Mouse (Mus musculus): ENCODE results near the gene Rdh12. TPM values are rescaled to one million over a fixed set of nuclear protein-coding genes. Genes with fewer than 3 reads are reported as not detected.

Gene Rdh12
- total RNA-seq, 2 experiments from 2014 or later = 2.5 to 5.1 TPM

DNA sequence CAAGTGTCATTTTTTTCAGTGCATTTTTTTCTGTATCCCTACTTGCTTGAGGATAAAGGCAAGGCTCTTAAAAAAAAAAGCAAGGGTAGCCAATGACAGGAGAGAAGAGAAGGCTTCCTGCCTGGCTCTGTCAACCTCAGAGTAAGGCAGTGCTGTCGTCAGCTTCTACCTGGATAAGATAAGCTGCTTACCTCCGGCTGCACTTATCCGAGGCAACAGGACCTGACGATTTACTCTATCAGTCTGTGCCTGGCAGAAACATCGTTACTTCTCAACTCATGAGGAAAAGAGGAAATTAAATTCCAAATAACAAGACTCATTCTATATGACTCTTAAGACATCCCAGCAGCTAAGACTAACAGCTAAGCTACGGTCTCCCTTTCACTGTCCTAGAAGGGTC lies 34.2 kb downstream of the Rdh12 start:
- ATAC-seq (replicated peaks; ENCODE audit: poor library complexity, severe bottlenecking) = no peak

DNA sequence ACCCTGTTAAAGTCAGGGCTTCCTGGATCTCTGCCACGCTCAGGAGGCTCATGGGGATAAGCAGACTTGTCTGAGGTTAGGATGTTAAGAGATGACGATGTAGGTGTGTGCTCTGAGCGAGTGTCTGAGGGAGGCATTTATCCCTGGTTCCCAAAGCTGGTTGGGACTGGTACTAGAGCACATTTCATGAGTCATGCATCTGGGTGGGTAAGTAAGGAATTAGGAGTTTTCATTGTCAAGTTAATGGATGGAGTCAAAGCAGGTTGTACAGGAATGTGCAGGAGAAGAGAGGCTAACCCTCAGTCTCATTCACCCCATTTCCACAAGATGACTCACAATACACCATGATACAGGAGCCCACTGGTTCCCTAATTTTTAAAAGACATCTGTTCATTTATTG lies 39.4 kb downstream of the Rdh12 start:
- no peak for ATAC-seq (replicated peaks; ENCODE audit: poor library complexity, severe bottlenecking)

DNA sequence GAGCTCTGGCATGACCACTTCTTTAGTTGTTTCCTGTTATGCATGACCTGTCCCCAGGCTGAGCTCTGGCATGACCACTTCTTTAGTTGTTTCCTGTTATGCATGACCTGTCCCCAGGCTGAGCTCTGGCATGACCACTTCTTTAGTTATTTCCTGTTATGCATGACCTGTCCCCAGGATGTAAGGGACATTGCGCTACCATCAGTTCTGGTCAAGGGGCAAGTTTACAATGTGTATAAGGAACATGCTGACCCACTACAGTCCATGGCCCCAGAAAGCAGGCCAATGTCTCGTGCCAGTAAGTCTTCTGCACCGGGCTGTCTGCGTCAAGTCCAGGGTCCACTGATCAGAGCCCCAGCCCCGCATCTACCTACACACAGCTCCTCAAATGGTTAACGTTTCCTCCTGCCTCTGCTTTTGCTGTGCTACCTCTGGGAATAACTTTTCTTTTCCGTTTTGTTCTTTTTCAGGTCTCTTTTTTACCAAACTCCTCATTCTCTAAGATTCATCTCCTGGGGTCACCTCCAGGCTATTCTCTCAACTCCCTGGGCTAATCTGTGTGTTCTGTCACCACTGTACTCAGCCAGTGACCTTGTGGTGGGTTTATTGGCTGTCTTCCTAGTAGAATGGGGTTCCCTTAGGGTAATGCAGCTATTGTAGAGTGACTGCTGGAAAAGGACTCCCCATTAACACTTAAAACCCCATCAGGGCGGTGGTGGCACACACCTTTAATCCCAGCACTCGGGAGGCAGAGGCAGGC lies 44.8 kb downstream of the Rdh12 start:
- peak; percentile 36 for ATAC-seq (replicated peaks; ENCODE audit: poor library complexity, severe bottlenecking)

DNA sequence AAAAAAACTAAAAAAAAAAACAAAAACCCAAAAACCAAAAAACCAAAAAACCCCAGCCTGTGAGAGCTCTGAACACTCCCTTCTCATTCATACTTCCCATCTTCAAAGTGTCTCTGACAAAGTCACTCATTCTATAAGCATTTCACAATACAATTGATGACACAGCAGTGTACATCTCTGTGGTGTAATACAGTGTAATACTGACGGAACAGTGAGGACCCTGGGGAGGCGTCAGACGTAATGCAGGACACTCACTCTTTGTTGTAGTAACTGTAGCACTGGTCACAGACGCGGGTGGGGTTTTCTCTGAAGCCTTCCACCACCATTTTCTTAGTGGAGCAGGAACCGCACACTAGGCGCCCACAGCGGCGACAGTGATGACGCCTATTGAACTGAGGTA lies 46.3 kb downstream of the Rdh12 start:
- ATAC-seq (replicated peaks; ENCODE audit: poor library complexity, severe bottlenecking) = peak; percentile 91

DNA sequence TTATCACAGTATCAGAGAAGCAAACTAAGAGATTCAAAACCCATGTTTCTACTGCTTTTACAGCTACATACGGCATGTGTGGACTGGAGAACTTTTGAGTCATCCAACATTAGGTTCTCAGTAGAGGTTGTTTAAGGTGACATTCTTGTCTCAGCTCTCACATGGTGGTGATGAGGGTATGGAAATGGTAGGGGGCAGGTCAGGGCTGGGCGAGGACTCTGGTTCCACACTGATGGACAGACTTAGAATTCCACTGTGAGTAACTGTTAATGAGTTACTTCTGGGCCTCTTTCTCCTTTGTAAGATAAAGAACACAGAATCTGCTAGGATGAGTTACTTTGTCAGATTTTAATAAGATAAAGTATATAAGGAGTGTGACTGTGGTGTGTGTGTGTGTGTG lies 51.4 kb downstream of the Rdh12 start:
- no peak for ATAC-seq (replicated peaks; ENCODE audit: poor library complexity, severe bottlenecking)

DNA sequence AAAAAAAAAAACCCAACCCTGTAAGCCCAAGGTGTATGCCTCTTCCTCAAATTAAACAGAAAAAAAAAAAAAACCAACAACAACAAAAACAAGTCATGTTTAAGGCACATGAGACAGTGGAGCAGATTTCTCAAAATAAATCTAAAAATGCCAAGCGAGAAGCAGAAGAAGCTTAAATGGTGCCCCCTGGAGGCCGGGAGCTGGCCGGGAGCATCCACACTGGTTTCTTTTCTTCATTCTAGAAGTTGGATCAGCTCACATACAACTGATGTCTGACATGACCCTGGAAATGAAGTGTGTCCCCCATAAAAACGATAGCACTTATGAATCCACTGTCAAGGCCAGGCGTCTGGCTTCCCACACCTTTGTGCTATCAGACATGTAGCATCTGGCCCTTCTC lies 52.3 kb downstream of the Rdh12 start:
- peak; percentile 42; the same call in 1 of the 2 replicates for ATAC-seq (replicated peaks; ENCODE audit: poor library complexity, severe bottlenecking)

Other genes starting within 250 kb of the Rdh12 start
- gene Tmem229b, start 201.3 kb upstream of the Rdh12 start, total RNA-seq (2014; fragmentation: Nextera tagmentation) = 104 and 113 TPM in 2 replicates
- gene Tmem229b, start 201.3 kb upstream of the Rdh12 start, total RNA-seq (2017) = 83.8 and 100 TPM in 2 replicates
- 0.41 TPM in 1 of 2 replicates, not detected in the other for gene Plekhh1, start 179.8 kb upstream of the Rdh12 start, total RNA-seq (2014; fragmentation: Nextera tagmentation)
- 0.09 and 0.21 TPM in 2 replicates for gene Plekhh1, start 179.8 kb upstream of the Rdh12 start, total RNA-seq (2017)
- 13.6 and 14.3 TPM in 2 replicates for gene Pigh, start 119.3 kb upstream of the Rdh12 start, total RNA-seq (2014; fragmentation: Nextera tagmentation)
- 14.7 and 14.8 TPM in 2 replicates for gene Pigh, start 119.3 kb upstream of the Rdh12 start, total RNA-seq (2017)
- not detected in 2 replicates for gene Arg2, start 78.1 kb upstream of the Rdh12 start, total RNA-seq (2014; fragmentation: Nextera tagmentation)
- 0.26 TPM in 1 of 2 replicates, not detected in the other for gene Arg2, start 78.1 kb upstream of the Rdh12 start, total RNA-seq (2017)
- gene Vti1b, start 36.2 kb upstream of the Rdh12 start, total RNA-seq (2014; fragmentation: Nextera tagmentation) = 48.7 and 57.1 TPM in 2 replicates
- 142 and 217 TPM in 2 replicates for gene Vti1b, start 36.2 kb upstream of the Rdh12 start, total RNA-seq (2017)
- 3.5 and 5.2 TPM in 2 replicates for gene Rdh11, start 16.6 kb upstream of the Rdh12 start, total RNA-seq (2014; fragmentation: Nextera tagmentation)
- gene Rdh11, start 16.6 kb upstream of the Rdh12 start, total RNA-seq (2017) = 20.9 and 21.2 TPM in 2 replicates
- 21.4 and 52.9 TPM in 2 replicates for gene Zfyve26, start 87.4 kb downstream of the Rdh12 start, total RNA-seq (2014; fragmentation: Nextera tagmentation)
- gene Zfyve26, start 87.4 kb downstream of the Rdh12 start, total RNA-seq (2017) = 12.2 and 15.8 TPM in 2 replicates
- 10.8 and 21.0 TPM in 2 replicates for gene Rad51b, start 88.4 kb downstream of the Rdh12 start, total RNA-seq (2014; fragmentation: Nextera tagmentation)
- gene Rad51b, start 88.4 kb downstream of the Rdh12 start, total RNA-seq (2017) = 19.0 and 24.4 TPM in 2 replicates

All from granulocyte monocyte progenitor cell, adult 5-6 weeks (primary cell).